Mouse (Mus musculus) A20 (cell line): Measurements from ENCODE around the gene Mdfi.

Source experiments
- DNase-seq: peaks from one replicate; pipeline ENCODE4 v3.0.0-alpha.2; 2011; ENCODE audit warnings: low read depth, low spot score

Gene Mdfi

GRCm38 (mm10) chr17:47847985-47848384, 13.5 kb upstream of the Mdfi start:
- DNase-seq, result no peak

GRCm38 (mm10) chr17:47845609-47846008, 11.1 kb upstream of the Mdfi start:
- DNase-seq, result no peak

- DNase-seq, result no peak
These were observed 9.0 kb upstream of the Mdfi start for GRCm38 (mm10) chr17:47843465-47843864.

GRCm38 (mm10) chr17:47841931-47842623, 7.6 kb upstream of the Mdfi start:
- DNase-seq, result no peak

- DNase-seq, result no peak
These were observed 7.0 kb upstream of the Mdfi start for GRCm38 (mm10) chr17:47841521-47841920.

GRCm38 (mm10) chr17:47837808-47838207, 3.3 kb upstream of the Mdfi start:
- no peak for DNase-seq

- no peak for DNase-seq
These were observed 636 bp downstream of the Mdfi start for GRCm38 (mm10) chr17:47833628-47834481.

- no peak for DNase-seq
These were observed 1.4 kb downstream of the Mdfi start for GRCm38 (mm10) chr17:47833029-47833627.

- no peak for DNase-seq
These were observed 1.9 kb downstream of the Mdfi start for GRCm38 (mm10) chr17:47832501-47833028.

- no peak for DNase-seq
These were observed 2.7 kb downstream of the Mdfi start for GRCm38 (mm10) chr17:47831772-47832171.

GRCm38 (mm10) chr17:47831161-47831560, 3.3 kb downstream of the Mdfi start:
- no peak for DNase-seq

GRCm38 (mm10) chr17:47821339-47821738, 13.2 kb downstream of the Mdfi start:
- DNase-seq, result no peak

GRCm38 (mm10) chr17:47818038-47818725, 16.3 kb downstream of the Mdfi start:
- DNase-seq, result no peak

GRCm38 (mm10) chr17:47815446-47815845, 19.0 kb downstream of the Mdfi start:
- DNase-seq, result no peak

GRCm38 (mm10) chr17:47814496-47814895, 20.0 kb downstream of the Mdfi start:
- DNase-seq, result no peak

- DNase-seq, result no peak
These were observed 20.9 kb downstream of the Mdfi start for GRCm38 (mm10) chr17:47813616-47814015.

GRCm38 (mm10) chr17:47812200-47812599, 22.3 kb downstream of the Mdfi start:
- DNase-seq, result no peak

- DNase-seq, result no peak
These were observed 23.2 kb downstream of the Mdfi start for GRCm38 (mm10) chr17:47811265-47811800.

GRCm38 (mm10) chr17:47806230-47806629, 28.3 kb downstream of the Mdfi start:
- DNase-seq, result no peak

GRCm38 (mm10) chr17:47805047-47805835, 29.2 kb downstream of the Mdfi start:
- no peak for DNase-seq

GRCm38 (mm10) chr17:47803662-47804061, 30.8 kb downstream of the Mdfi start:
- peak; percentile 55 for DNase-seq
